Mouse (Mus musculus) spleen, adult 2 months (tissue): Measurements from ENCODE around the gene Chka. TPM values are rescaled to one million over a fixed set of nuclear protein-coding genes. Genes with fewer than 3 reads are reported as not detected.

Experiments used
- DNase-seq, 2 experiments: peaks; one replicate each; pipeline versions ENCODE4 v3.0.0 to v3.0.0-alpha.2; 2012 to 2021; ENCODE audit warnings: low spot score in 2 of 2, low read depth in 1 of 2
- H3K27ac ChIP-seq: fragments of 200-500 bp; 2 replicates; pipeline ENCODE4 v1.5.1; 2012; ENCODE audit warnings: low read length, inconsistent platforms; ENCODE audit not compliant: insufficient read depth
- H3K27me3 ChIP-seq: fragments of 200-500 bp; 2 replicates; pipeline ENCODE4 v1.6.1; 2012; ENCODE audit warnings: mild to moderate bottlenecking, moderate library complexity, low read length, inconsistent platforms; ENCODE audit not compliant: control insufficient read depth, insufficient read depth
- H3K36me3 ChIP-seq: fragments of 200-500 bp; 2 replicates; pipeline ENCODE4 v1.6.1; 2012; ENCODE audit warnings: mild to moderate bottlenecking, low read length, inconsistent platforms; ENCODE audit not compliant: control insufficient read depth, insufficient read depth
- H3K4me1 ChIP-seq: fragments of 200-500 bp; 2 replicates; pipeline ENCODE4 v1.6.1; 2011; ENCODE audit warnings: inconsistent platforms; ENCODE audit not compliant: control insufficient read depth, insufficient read depth, insufficient read length
- H3K4me3 ChIP-seq: fragments of 200-500 bp; 2 replicates; pipeline ENCODE4 v1.5.1; 2011; ENCODE audit warnings: mild to moderate bottlenecking, inconsistent platforms; ENCODE audit not compliant: insufficient read depth, insufficient read length; ENCODE audit errors: extremely low read depth
- CTCF ChIP-seq: fragments of 200-500 bp; IDR thresholded peaks from 2 replicates; pipeline ENCODE4 v1.5.1; 2011; ENCODE audit warnings: mild to moderate bottlenecking, inconsistent platforms; ENCODE audit not compliant: insufficient read depth, insufficient read length, insufficient replicate concordance; ENCODE audit errors: extremely low read depth
- POLR2A ChIP-seq: fragments of 200-500 bp; IDR thresholded peaks from 2 replicates; pipeline ENCODE4 v1.6.1; 2011; ENCODE audit warnings: low read depth, low read length, inconsistent platforms
- WGBS: fragments of 180-500 bp; shearing (Covaris S2); methylation state at CpG from one replicate; pipeline ENCODE4 v1.1.7; 2018; 5-methylcytosine and 5-hydroxymethylcytosine counted together
- polyA plus RNA-seq: library from polyadenylated mRNA; depleted of rRNA; stranded (reverse); fragments of >200 nt; gene quantifications from 2 replicates; pipeline ENCODE4 v1.2.3, GENCODE M21; 2012

Chka gene
- polyA plus RNA-seq, 1 experiment, result 21.2 TPM

- H3K27ac ChIP-seq, result no peak overlapping the region
- H3K4me1 ChIP-seq, result no peaks in the 10 kb centered on the region
- no peak for DNase-seq
- no peak overlapping the region for H3K4me3 ChIP-seq
- H3K27me3 ChIP-seq, result no peaks in the 10 kb centered on the region
- 76% methylated on average over 2 of the region's 2 CpGs for WGBS
- H3K36me3 ChIP-seq, result no peaks in the 10 kb centered on the region
- TF ChIP-seq CTCF (no peak), POLR2A (no peak)
Measured at GRCm38 (mm10) chr19:3839686-3840085, 11.9 kb upstream of the Chka start.

GRCm38 (mm10) chr19:3840214-3840651 lies 11.3 kb upstream of the Chka start:
- no peak overlapping the region for H3K4me3 ChIP-seq
- TF ChIP-seq CTCF (no peak), POLR2A (no peak)
- 57% methylated on average over 5 of the region's 5 CpGs for whole genome bisulfite sequencing
- no peak for DNase-seq
- H3K36me3 ChIP-seq, result no peaks in the 10 kb centered on the region
- H3K27me3 ChIP-seq, result no peaks in the 10 kb centered on the region
- H3K27ac ChIP-seq, result no peak overlapping the region
- H3K4me1 ChIP-seq, result no peaks in the 10 kb centered on the region

GRCm38 (mm10) chr19:3840685-3841084 lies 10.9 kb upstream of the Chka start:
- DNase-seq, result no peak
- no peaks in the 10 kb centered on the region for H3K36me3 ChIP-seq
- TF ChIP-seq CTCF (no peak), POLR2A (no peak)
- WGBS, result 81% methylated on average over 5 of the region's 5 CpGs
- H3K4me1 ChIP-seq, result no peaks in the 10 kb centered on the region
- no peak overlapping the region for H3K27ac ChIP-seq
- no peak overlapping the region for H3K4me3 ChIP-seq
- H3K27me3 ChIP-seq, result no peaks in the 10 kb centered on the region

- Histone ChIP-seq H3K27me3 (no peaks in the 10 kb centered on the region), H3K27ac (no peak overlapping the region), H3K4me1 (peaks cover 12% of the 10 kb centered on the region), H3K4me3 (no peak overlapping the region), H3K36me3 (no peaks in the 10 kb centered on the region)
- TF ChIP-seq CTCF, result no peak
- 70% methylated on average over 12 of the region's 12 CpGs for WGBS
- no peak for DNase-seq
Measured at GRCm38 (mm10) chr19:3842359-3843148, 9.0 kb upstream of the Chka start.

- no peak overlapping the region for H3K27ac ChIP-seq
- WGBS, result 86% methylated on average over 2 of the region's 2 CpGs
- TF ChIP-seq CTCF, result no peak
- no peak for TF ChIP-seq POLR2A
Measured at GRCm38 (mm10) chr19:3843629-3844028, 7.9 kb upstream of the Chka start.

GRCm38 (mm10) chr19:3844836-3845235 lies 6.7 kb upstream of the Chka start:
- Histone ChIP-seq H3K27ac (no peak overlapping the region), H3K4me1 (peaks cover 12% of the 10 kb centered on the region), H3K4me3 (no peak overlapping the region), H3K27me3 (no peaks in the 10 kb centered on the region), H3K36me3 (no peaks in the 10 kb centered on the region)
- DNase-seq, result no peak
- TF ChIP-seq CTCF (no peak), POLR2A (no peak)
- WGBS, result 97% methylated on average over 1 of the region's 1 CpGs

More at GRCm38 (mm10) chr19:3843629-3844028, 7.9 kb upstream of the Chka start:
- H3K27me3 ChIP-seq, result no peaks in the 10 kb centered on the region
- no peaks in the 10 kb centered on the region for H3K36me3 ChIP-seq
- peaks cover 12% of the 10 kb centered on the region for H3K4me1 ChIP-seq
- no peak overlapping the region for H3K4me3 ChIP-seq
- DNase-seq, result no peak

- Histone ChIP-seq H3K27me3 (no peaks in the 10 kb centered on the region), H3K4me1 (peaks cover 12% of the 10 kb centered on the region), H3K4me3 (no peak overlapping the region), H3K36me3 (no peaks in the 10 kb centered on the region), H3K27ac (no peak overlapping the region)
- no peak for TF ChIP-seq CTCF
- TF ChIP-seq POLR2A, result no peak
- 94% methylated on average over 11 of the region's 11 CpGs for WGBS
- DNase-seq, result no peak
Measured at GRCm38 (mm10) chr19:3845339-3845738, 6.2 kb upstream of the Chka start.
